Mouse (Mus musculus) midbrain, postnatal 0 days (tissue): ENCODE results near the gene Appl2. TPM values are rescaled to one million over a fixed set of nuclear protein-coding genes. Genes with fewer than 3 reads are reported as not detected.

ENCODE experiments used
- ATAC-seq: fragments of 200-750 bp; cut with Nextera tagmentation; 2 replicates; pipeline ENCODE4 v1.8.0; 2017; ENCODE audit warnings: moderate number of reproducible peaks, mild to moderate bottlenecking, moderate TSS enrichment, moderate library complexity; ENCODE audit not compliant: low FRiP score
- DNase-seq: peaks from one replicate; pipeline ENCODE4 v3.0.0-alpha.2; 2015; ENCODE audit warnings: low spot score
- H3K27ac ChIP-seq: fragments of 300-500 bp; sonication (generic); 2 replicates; pipeline ENCODE4 v1.5.1; 2014; ENCODE audit warnings: low read depth, mild to moderate bottlenecking, low read length, mixed read lengths
- H3K27me3 ChIP-seq: fragments of 300-500 bp; sonication (generic); 2 replicates; pipeline ENCODE4 v1.6.1; 2014; ENCODE audit warnings: low read length, control low read depth, mixed read lengths; ENCODE audit not compliant: insufficient read depth
- H3K36me3 ChIP-seq: fragments of 300-500 bp; sonication (generic); 2 replicates; pipeline ENCODE4 v1.6.1; 2014; ENCODE audit warnings: low read length, control low read depth, mixed read lengths; ENCODE audit not compliant: insufficient read depth
- H3K4me1 ChIP-seq: fragments of 300-500 bp; sonication (generic); 2 replicates; pipeline ENCODE4 v1.6.1; 2014; ENCODE audit warnings: mild to moderate bottlenecking, control low read depth, antibody characterized with exemption, low read length, mixed read lengths; ENCODE audit not compliant: insufficient read depth
- H3K4me2 ChIP-seq: fragments of 300-500 bp; sonication (generic); 2 replicates; pipeline ENCODE4 v1.6.1; 2014; ENCODE audit warnings: low read depth, mild to moderate bottlenecking, low read length, mixed read lengths; ENCODE audit not compliant: poor library complexity, severe bottlenecking
- H3K4me3 ChIP-seq: fragments of 300-500 bp; sonication (generic); 2 replicates; pipeline ENCODE4 v1.5.1; 2014; ENCODE audit warnings: low read depth, mild to moderate bottlenecking, low read length, moderate library complexity
- H3K9ac ChIP-seq: fragments of 300-500 bp; sonication (generic); replicated peaks from 2 replicates; pipeline ENCODE4 v1.6.1; 2014; ENCODE audit warnings: mild to moderate bottlenecking, low read length, moderate library complexity, mixed read lengths; ENCODE audit not compliant: poor library complexity, severe bottlenecking
- H3K9me3 ChIP-seq: fragments of 300-500 bp; sonication (generic); 2 replicates; pipeline ENCODE4 v1.6.1; 2016; ENCODE audit warnings: low read length, control low read depth
- CTCF ChIP-seq: IDR thresholded peaks from 2 replicates; pipeline ENCODE4 v1.5.1; 2016; ENCODE audit warnings: antibody characterized with exemption, mild to moderate bottlenecking
- WGBS: fragments of 180-500 bp; shearing (Covaris S2); extraction: QIAGEN DNeasy Blood & Tissue Kit; methylation state at CpG from one replicate; pipeline ENCODE4 v1.1.7; 2014; 5-methylcytosine and 5-hydroxymethylcytosine counted together
- polyA plus RNA-seq: library from polyadenylated mRNA; unstranded; fragments of >200 nt; fragmentation: Nextera tagmentation; extraction: Ambion mirVana; gene quantifications from 2 replicates; pipeline ENCODE4 v1.2.1, GENCODE M21; 2015
- total RNA-seq: library from RNA; depleted of rRNA; stranded (reverse); fragments of >200 nt; gene quantifications from 2 replicates; pipeline ENCODE4 v1.2.3, GENCODE M21; 2014; rRNA removed

Appl2 gene
- total RNA-seq: 54.5 and 57.4 TPM in 2 replicates
- polyA plus RNA-seq: 40.7 and 42.1 TPM in 2 replicates

DNA sequence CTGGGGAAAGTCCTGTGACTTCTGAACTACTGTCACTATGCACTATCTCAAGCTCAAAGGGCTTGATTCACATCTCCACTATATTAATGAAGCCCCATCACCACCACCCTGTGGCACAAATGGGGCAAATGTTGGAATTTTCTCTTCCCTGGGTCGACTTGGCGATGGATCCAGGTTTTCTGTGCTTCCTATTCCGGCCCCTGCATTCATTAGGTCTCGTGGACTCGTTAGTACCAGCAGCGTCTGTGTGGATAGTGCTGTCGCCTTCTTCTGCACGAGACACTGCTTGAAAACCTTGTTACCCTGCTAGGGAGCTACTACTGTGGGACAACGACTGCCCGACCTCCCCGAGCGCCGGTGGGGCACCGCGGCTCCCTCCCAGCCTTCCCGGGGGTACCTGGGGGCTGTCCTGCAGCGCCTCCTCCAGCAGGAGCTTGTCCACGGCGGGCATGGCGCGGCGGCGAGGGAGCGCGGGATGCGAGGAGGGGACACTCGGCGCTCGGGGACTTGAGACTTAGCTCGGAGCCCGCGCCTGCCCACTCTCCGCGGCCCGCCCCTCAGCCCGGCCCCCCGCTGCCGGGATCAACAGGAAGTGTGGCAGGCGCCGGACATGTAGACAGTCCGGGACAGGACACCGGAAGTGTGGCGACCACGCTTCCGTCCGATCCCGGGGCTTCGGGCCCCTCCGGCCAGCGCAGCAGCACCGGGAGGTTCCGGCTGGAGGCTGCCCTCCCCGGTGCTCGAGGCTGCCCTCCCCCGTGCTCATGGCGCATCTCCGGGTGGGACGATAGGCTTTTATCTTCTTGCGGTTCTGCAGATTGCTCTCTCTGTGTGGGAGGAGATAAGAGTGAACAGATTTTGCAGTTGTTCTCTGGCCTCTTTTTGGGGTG lies at the start of gene Appl2:
Gene Appl2, minus strand, starts transcription at position 608 of the 890 bp plus-strand sequence.
- H3K4me2 ChIP-seq: peak within 1 kb of the TSS; percentile 64
- peak; percentile 96 for ATAC-seq
- H3K36me3 ChIP-seq: no peaks in the 10 kb centered on the region
- H3K27ac ChIP-seq: peak within 1 kb of the TSS; percentile 60
- peak; percentile 94 for DNase-seq
- H3K4me1 ChIP-seq: peaks cover 3% of the 10 kb centered on the region
- peak within 1 kb of the TSS; percentile 62 for H3K9ac ChIP-seq
- H3K4me3 ChIP-seq: peak within 1 kb of the TSS; percentile 63
- peak; percentile 23 for TF ChIP-seq CTCF
- H3K9me3 ChIP-seq: no peaks in the 10 kb centered on the region
- under 1% methylated on average over 50 of the region's 59 CpGs for WGBS
- H3K27me3 ChIP-seq: no peaks in the 10 kb centered on the region

DNA sequence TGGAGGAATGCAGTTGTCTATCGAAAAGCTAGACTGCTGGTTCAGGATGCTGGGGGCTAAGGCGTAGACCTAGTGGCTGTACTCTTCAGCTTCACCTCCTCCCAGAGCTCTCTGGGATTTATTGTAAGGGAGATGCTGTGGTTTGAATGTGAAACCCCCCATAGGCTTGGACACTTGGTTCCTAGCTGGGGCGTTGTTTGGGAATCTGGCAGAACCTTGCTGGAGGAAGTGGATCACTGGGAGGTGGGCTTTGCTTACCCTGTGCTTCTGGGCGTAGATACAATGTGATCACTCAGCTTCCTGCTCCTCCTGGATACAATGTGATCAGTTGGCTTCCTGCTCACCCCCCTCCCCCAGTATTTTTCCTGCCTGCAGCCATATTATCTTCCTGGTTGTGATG lies 47.7 kb upstream of the Appl2 start:
- Histone ChIP-seq H3K27me3 (no peaks in the 10 kb centered on the region), H3K27ac (no peak overlapping the region), H3K9ac (no peak overlapping the region), H3K4me2 (no peak overlapping the region), H3K9me3 (no peaks in the 10 kb centered on the region), H3K4me3 (no peak overlapping the region), H3K4me1 (no peaks in the 10 kb centered on the region), H3K36me3 (no peaks in the 10 kb centered on the region)
- DNase-seq: no peak
- TF ChIP-seq CTCF: no peak
- ATAC-seq: no peak
- WGBS: 88% methylated on average over 4 of the region's 4 CpGs

DNA sequence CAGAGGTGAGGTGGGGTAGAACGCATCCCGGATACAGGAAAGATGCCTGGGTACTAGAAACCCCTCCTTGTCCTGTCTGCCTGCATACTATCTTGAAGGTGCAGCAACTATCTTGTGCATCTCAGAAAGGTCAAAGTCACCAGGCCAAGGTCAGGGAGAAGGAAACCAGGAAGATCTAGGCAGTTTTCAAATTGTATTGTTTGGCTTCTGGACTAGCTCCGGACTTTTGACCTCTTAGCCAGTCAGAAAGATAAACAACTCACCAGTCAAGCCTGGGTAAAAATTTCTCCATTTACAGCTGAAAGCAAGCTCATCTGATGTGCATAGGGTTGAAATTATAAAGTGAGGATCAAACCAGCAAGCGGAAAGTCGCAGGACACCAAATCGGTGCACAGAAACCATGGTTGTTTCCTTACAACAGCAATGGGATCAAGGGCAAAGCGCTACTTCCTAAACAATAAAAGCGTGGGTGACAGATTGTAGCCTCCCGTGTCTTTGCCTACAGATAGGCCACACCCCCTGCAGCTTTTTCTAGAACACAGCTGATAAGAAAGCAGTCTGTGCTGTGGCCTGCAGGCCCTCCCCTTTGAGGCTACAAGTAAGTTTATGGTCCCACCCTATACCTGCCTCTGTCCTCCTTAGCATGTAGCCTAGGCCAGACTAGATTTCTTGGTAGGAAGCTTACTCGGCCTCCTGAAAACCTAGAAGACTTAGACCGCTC lies 43.8 kb upstream of the Appl2 start:
- no peaks in the 10 kb centered on the region for H3K4me1 ChIP-seq
- no peaks in the 10 kb centered on the region for H3K9me3 ChIP-seq
- no peak for TF ChIP-seq CTCF
- no peaks in the 10 kb centered on the region for H3K27me3 ChIP-seq
- no peak overlapping the region for H3K4me3 ChIP-seq
- ATAC-seq (no peak), DNase-seq (no peak)
- no peak overlapping the region for H3K9ac ChIP-seq
- no peak overlapping the region for H3K4me2 ChIP-seq
- no peaks in the 10 kb centered on the region for H3K36me3 ChIP-seq
- 88% methylated on average over 11 of the region's 11 CpGs for WGBS
- no peak overlapping the region for H3K27ac ChIP-seq

DNA sequence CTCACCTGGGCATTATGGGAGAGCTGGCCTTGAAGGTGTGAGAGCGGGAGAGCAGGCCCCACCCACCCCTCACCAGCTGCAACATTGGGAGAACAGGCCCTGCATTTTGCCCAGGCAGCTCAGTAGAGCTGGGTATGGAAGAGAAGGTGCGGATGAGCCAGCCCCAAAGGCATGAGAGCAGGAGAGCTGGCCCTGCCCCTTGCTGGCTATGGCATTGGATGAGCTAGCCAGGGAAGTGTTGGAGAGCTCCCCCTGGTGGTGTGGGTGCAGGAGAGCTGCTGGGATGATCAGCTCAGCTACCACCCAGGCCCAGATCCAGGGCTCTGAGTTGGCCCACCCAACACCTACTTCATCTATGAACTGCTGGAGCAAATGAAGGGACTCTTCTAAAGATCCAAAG lies 39.7 kb upstream of the Appl2 start:
- no peaks in the 10 kb centered on the region for H3K9me3 ChIP-seq
- no peak for DNase-seq
- WGBS: 96% methylated on average over 2 of the region's 2 CpGs
- no peak overlapping the region for H3K4me3 ChIP-seq
- no peak overlapping the region for H3K9ac ChIP-seq
- H3K4me2 ChIP-seq: no peak overlapping the region
- no peak overlapping the region for H3K27ac ChIP-seq
- no peaks in the 10 kb centered on the region for H3K27me3 ChIP-seq
- no peaks in the 10 kb centered on the region for H3K4me1 ChIP-seq
- H3K36me3 ChIP-seq: no peaks in the 10 kb centered on the region
- no peak for TF ChIP-seq CTCF
- no peak for ATAC-seq

DNA sequence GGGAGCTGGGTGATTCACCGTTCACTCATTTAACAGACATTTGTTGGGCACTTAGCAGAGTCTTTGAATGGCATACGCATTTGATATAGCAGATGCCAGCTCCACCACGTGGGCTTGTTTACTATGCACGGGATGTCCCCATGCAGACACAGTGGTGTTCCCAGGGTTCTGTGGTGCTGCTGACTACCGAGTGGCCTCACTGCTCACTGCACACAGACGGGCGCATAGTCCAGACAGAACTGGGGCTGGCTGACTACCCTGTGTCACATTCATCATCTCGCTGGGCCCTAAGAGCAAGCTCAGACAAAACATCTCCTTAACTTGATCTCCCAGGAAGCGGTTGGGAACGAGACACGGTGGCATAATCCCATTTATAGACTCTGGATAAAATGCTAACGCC lies 32.8 kb upstream of the Appl2 start:
- Histone ChIP-seq H3K36me3 (no peaks in the 10 kb centered on the region), H3K27ac (no peak overlapping the region), H3K4me1 (no peaks in the 10 kb centered on the region), H3K27me3 (no peaks in the 10 kb centered on the region), H3K9me3 (no peaks in the 10 kb centered on the region), H3K9ac (no peak overlapping the region), H3K4me2 (no peak overlapping the region), H3K4me3 (no peak overlapping the region)
- ATAC-seq (no peak), DNase-seq (no peak)
- no peak for TF ChIP-seq CTCF
- 42% methylated on average over 12 of the region's 12 CpGs for WGBS

DNA sequence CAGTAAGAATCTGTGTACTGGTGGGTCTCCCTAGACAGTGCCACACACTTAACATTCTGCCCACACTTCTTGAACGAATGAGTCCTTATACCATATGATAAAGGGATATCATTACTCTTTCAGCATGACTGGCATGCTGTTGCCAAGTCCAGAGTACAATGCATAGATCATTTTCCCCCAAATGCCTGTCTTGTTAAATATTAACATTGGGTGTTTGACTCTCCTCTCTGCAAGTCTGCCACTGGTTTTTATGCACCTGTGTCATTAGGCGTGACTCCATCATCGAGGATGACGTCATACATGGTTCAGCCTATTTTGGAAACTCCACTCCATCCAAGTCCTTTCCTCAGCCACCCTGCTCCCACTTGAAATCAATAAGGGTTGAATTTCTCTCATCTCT lies 18.0 kb upstream of the Appl2 start:
- no peaks in the 10 kb centered on the region for H3K36me3 ChIP-seq
- 94% methylated on average over 4 of the region's 4 CpGs for WGBS

More for the DNA sequence above, 18.0 kb upstream of the Appl2 start:
- ATAC-seq (no peak), DNase-seq (no peak)
- Histone ChIP-seq H3K4me2 (no peak overlapping the region), H3K9ac (no peak overlapping the region), H3K27ac (no peak overlapping the region), H3K4me3 (no peak overlapping the region), H3K4me1 (no peaks in the 10 kb centered on the region), H3K27me3 (no peaks in the 10 kb centered on the region), H3K9me3 (no peaks in the 10 kb centered on the region)
- no peak for TF ChIP-seq CTCF
